Mouse (Mus musculus) G1E (cell line): ENCODE data around the gene Kctd2.
"Not testable (repeated sequence)": the region's sequence is repeated elsewhere in the genome, so short reads cannot be mapped to it uniquely, and the experiment has no call there.

Experiments used
- CTCF ChIP-seq: IDR thresholded peaks from 2 replicates; pipeline ENCODE4 v1.5.1; 2012; ENCODE audit warnings: low read depth, low read length, inconsistent platforms, mixed read lengths
- GATA1 ChIP-seq: IDR thresholded peaks from 2 replicates; pipeline ENCODE4 v1.6.1; 2012; ENCODE audit warnings: borderline replicate concordance, low read length, inconsistent platforms, mixed read lengths
- GATA2 ChIP-seq: IDR thresholded peaks from 2 replicates; pipeline ENCODE4 v1.6.1; 2012; ENCODE audit warnings: low read depth, low read length, inconsistent platforms, borderline replicate concordance
- POLR2AphosphoS5 ChIP-seq: IDR thresholded peaks from 2 replicates; pipeline ENCODE4 v1.6.1; 2012; ENCODE audit warnings: low read depth, low read length, inconsistent platforms; ENCODE audit not compliant: insufficient replicate concordance
- TAL1 ChIP-seq: conservative IDR thresholded peaks from 2 replicates; pipeline ENCODE4 v1.6.1; 2012; ENCODE audit warnings: low read depth, low read length, inconsistent platforms, mixed read lengths

DNA sequence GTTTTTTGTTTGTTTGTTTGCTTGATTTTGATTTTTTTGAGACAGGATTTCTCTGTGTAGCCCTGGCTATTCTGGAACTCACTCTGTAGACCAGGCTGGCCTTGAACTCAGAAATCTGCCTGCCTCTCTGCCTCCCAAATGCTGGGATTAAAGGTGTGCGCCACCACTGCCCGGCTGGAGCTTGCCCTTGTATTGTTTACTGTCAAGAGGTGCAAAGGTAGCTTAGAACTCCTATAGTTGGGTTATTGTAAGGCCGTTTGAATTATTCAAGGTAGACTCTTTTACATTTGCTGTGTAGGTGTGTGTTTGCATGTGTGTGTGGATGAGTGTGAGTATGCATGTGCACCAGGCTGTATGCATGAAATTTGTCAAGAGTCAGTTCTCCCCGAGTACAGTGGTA, 56.7 kb downstream of the Kctd2 start:
- TF ChIP-seq CTCF, GATA1, POLR2AphosphoS5, TAL1, GATA2: not testable (repeated sequence)
